Mouse (Mus musculus) cerebellum, adult 11-12 months (tissue): ENCODE measurements around the gene Nrg4.
"Not testable (repeated sequence)": the region's sequence is repeated elsewhere in the genome, so short reads cannot be mapped to it uniquely, and the experiment has no call there.

ENCODE experiments used
- DNase-seq: peaks from one replicate; pipeline ENCODE4 v3.0.0; 2022

Gene Nrg4

GRCm38 (mm10) chr9:55313619-55314261 lies 12.9 kb downstream of the Nrg4 start:
- DNase-seq = no peak

DNA sequence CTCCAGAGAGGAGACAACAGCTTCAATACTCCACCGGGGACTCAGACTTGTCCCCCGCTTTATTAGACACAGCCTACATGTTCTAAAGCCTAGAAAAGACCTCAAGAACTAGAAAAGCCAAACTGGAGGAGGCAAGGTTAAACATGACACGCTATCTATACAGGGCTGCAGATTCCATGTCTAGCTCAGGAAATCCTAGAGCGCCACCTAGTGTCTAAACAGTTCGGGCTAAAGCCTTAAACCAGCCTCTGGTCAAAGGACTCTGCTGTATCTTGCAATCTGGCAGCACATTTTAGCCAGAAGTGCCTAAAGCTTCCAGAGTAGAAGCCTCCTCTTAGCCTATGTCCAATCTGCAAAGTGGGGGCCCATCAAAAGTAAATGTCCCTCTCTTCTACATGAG lies 15.1 kb downstream of the Nrg4 start:
- peak; percentile 82 for DNase-seq

GRCm38 (mm10) chr9:55308455-55308854 lies 18.2 kb downstream of the Nrg4 start:
- DNase-seq = no peak

- DNase-seq = no peak
These were observed 19.1 kb downstream of the Nrg4 start for GRCm38 (mm10) chr9:55307557-55307956.

- DNase-seq = no peak
These were observed 19.6 kb downstream of the Nrg4 start for GRCm38 (mm10) chr9:55307066-55307465.

DNA sequence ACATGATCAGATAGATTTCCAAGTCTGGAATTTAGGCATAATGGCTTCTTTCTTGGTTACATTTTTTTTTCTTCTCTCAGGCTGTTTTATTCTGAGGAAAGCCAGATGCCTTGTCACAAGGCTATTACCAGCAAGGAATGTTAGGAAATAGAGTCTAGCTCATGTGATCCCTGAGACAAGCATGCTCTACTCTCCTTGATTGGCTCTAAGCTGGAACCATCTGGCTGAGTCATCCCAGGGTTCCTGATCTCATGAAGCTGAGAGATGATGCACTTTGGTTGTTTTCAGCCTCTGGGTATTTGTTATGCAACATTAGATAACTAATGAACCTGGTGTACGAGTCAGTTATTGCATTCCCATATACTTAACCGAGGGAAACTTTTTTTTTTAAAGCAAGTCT lies 30.4 kb downstream of the Nrg4 start:
- no peak for DNase-seq

GRCm38 (mm10) chr9:55291966-55292365 lies 34.7 kb downstream of the Nrg4 start:
- no peak for DNase-seq

GRCm38 (mm10) chr9:55289475-55290198 lies 37.0 kb downstream of the Nrg4 start:
- DNase-seq = no peak

DNA sequence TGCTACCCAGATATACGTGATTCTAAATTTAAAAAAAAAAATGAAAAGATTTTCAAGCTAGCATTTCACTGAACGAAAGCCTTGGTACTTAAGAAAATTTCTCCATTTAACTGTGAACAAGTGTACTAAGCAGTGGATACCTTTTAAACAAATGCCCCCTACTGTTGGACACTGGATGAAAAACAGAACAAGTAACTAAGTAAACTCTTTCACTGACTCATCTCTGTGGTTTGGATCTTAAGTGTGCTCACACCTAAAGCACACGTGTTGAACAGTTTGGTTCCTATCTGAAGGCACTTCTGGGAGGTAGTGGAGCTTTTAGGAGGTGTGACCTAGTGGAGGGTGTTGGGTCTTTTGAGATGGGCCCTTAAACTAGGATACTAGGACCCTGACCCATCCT lies 41.4 kb downstream of the Nrg4 start:
- no peak for DNase-seq

DNA sequence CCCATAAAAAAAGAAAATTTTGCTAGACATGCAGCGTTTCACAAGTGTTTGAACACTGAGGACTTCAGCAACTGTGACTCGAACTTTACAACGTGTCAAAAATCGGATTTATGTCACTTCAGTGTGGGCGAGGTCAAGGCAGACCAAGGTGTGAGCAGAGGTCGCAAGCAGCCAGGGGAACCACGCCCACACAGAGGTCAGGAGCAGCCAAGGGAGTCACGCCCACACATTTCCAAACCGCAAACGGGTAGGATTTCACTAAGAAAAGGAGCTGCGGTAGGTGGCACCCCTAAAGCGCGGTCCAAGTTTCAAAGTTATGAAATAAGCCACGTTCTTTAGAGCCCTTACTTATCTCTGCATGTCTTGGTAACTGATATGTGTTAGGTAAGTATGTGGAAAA lies 43.1 kb downstream of the Nrg4 start:
- DNase-seq = no peak

- no peak for DNase-seq
These were observed 47.4 kb downstream of the Nrg4 start for GRCm38 (mm10) chr9:55279114-55279825.

- peak; percentile 91 for DNase-seq
These were observed 49.1 kb downstream of the Nrg4 start for GRCm38 (mm10) chr9:55277562-55277961.

DNA sequence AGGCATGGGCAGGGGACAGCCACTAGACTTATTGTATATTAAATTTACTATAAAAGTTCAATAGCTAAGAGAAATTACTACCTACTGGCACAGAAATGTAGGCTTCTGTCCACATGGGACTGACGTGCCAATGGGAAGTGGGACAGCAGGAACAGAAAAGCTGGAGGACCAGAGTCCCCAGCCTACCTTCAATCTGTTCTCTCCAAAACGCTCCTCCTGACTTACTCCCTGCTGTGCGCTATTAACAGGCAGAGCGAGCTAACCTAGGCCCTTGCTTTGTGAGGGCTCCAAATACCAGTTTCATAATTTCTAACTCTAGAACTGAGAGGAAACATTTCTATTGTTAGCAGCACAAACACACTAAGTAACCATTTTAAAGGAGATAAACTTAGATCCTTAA lies 52.7 kb downstream of the Nrg4 start:
- peak; percentile 92 for DNase-seq

DNA sequence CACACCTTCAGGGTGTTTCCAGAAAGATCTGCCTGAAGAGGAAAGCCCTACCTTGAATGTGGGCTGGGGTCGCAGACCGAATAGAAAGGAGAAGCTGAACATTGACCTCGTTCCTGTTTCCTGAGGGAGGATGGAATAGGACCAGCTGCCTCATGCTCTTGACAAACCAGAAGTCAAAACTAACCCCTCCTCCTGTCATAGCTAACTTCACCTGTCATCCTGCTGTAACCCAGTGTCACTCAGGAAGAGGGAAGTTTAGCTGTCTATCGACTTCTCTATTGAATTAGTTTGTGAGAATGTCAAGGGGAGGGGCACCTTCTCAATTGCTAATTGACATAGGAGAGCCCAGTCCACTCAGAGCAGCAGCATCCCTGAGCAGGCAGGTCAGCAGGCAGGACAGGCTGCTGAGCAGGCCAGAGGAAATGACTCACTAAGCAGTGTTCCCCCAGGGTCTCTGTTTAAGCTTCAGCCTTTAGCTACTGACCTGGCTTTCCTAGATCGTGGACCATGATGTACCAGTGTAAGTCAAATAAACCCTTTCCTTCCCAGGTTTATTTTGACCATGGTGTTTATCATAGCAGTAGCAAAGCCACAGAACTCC lies 54.6 kb downstream of the Nrg4 start:
- DNase-seq = no peak

DNA sequence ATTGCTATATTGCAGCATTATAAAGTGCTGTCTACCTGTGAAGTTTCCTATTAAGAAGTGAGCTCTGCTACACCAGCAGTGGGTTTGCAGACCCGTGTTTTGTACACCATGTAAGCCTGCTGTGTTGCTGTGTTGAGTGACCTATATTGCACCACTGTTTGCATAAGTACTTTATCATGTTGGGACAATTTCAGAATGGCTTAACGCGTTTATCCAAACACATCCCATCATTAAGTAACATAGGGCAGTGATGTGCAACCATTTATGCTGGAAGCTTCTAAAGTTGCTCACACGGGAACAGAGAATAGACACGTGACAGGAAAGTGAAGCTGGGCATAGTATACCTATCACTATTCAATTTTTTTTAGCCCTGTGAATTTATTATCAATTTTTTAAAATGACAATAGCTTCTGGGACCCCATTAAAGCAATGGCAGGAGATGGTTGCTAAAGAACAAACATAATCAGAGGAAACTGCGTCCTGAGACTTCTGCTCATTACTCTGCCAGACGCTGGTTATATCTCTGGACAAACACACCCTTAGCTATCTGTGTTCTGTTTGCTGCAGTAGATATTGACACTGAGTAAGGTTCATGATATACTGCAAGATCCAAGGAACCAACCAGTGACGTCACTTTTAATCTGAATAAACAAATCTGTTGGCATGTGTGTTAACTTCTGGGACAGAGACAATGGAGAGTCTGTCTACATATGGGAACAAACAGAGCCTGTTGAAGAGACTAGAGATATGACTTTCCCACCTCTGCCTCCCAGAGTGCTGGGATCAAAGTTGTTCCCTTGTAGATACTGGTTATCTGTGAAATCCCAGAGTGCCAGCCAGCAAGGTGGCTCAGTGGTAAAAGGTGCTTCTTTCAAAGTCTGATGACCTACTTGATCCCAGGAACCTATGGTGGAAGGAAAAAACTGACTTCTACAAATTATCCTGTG lies 62.0 kb downstream of the Nrg4 start:
- no peak for DNase-seq

GRCm38 (mm10) chr9:55259741-55260140 lies 66.9 kb downstream of the Nrg4 start:
- no peak for DNase-seq

GRCm38 (mm10) chr9:55257105-55257504 lies 69.5 kb downstream of the Nrg4 start:
- DNase-seq = no peak

DNA sequence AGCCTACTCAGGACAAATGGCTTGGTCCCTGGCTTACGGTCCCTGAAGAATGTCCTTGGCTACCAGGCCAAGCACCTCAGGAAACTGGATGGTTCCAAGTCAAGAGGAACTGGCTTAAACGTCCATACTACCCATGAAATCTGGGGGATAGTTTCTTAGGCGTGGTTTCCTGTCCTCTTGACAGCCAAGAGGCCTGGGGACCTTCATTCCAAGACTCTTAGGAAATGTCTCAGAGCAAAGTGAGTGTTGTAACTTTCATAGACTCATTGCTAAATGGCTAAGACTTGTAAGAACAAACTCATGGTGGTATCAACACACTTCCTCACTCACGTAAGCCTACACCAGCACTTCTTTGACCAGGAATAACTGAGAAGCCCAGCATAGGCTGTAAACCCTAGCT lies 71.0 kb downstream of the Nrg4 start:
- DNase-seq = no peak

GRCm38 (mm10) chr9:55255056-55255455 lies 71.6 kb downstream of the Nrg4 start:
- DNase-seq = no peak

GRCm38 (mm10) chr9:55253849-55254248 lies 72.8 kb downstream of the Nrg4 start:
- no peak for DNase-seq

GRCm38 (mm10) chr9:55252097-55252496 lies 74.5 kb downstream of the Nrg4 start:
- DNase-seq = not testable (repeated sequence)

- DNase-seq = no peak
These were observed 75.9 kb downstream of the Nrg4 start for GRCm38 (mm10) chr9:55250595-55251247.
